ENCODE assay signal across 24 mouse cellular contexts in genomic region chr2:156480267-156480666, GRCm38 (mm10). TPM values are rescaled to one million over a fixed set of nuclear protein-coding genes. Genes with fewer than 3 reads are reported as not detected.
DNase-seq lines count a peak whose midpoint lies in the region; TF ChIP-seq lines count a peak whose summit lies in the region.
"Had no signal": no experiment of that assay in that cellular context is flagged by ENCODE, and none has a peak within 500 bp of the region (broad histone marks: within the 10 kb centered on the region; RNA-seq: fewer than 3 reads in every experiment).

No protein-coding gene starts in this region.

- TF ChIP-seq CTCF in layer of hippocampus, adult 2 months (conservative IDR thresholded peaks at IDR 0.05) = no peak

- peak; percentile 36 for DNase-seq in cerebellum, adult 11-12 months
- DNase-seq in cerebellum, adult 11 months = no peak
- peak; percentile 59 for DNase-seq in cerebellum, adult 9-11 months
- DNase-seq in cerebellum, adult 9-10 months = no peak
- no peak for DNase-seq in layer of hippocampus, adult 2 months (ENCODE audit: low spot score in 2 of 2)
- no peak for DNase-seq in layer of hippocampus, postnatal 25 days (ENCODE audit: extremely low spot score in 1 of 2, low spot score in 1 of 2)
- peak; percentile 37 to 54 for DNase-seq in cerebellum, postnatal 25 days
- DNase-seq in B cell, adult 2 months = no peak
- DNase-seq: adrenal gland, postnatal 10 days; adrenal gland, postnatal 36 days; gastrocnemius, postnatal 10 days; gastrocnemius, postnatal 36 days; heart, adult 2 months; heart, postnatal 14 days; heart, postnatal 4 days; kidney, adult 18-20 months had no signal

- peak overlapping the region; percentile 5; the same call in 1 of the 2 replicates for H3K4me3 ChIP-seq in layer of hippocampus, adult 2 months
- H3K4me3 ChIP-seq: embryonic facial prominence, embryonic 12.5 days; embryonic facial prominence, embryonic 15.5 days; forebrain, embryonic 12.5 days; heart, adult 2 months; heart, embryonic 10.5 days; heart, embryonic 13.5 days had no signal

- H3K27ac ChIP-seq in layer of hippocampus, adult 2 months = peak overlapping the region; percentile 54; the same call in 1 of the 2 replicates
- H3K27ac ChIP-seq: embryonic facial prominence, embryonic 12.5 days; embryonic facial prominence, embryonic 15.5 days; forebrain, embryonic 12.5 days; heart, adult 2 months; heart, embryonic 10.5 days; heart, embryonic 13.5 days; hindbrain, embryonic 14.5 days; hindbrain, postnatal 0 days had no signal

RNA-seq across cellular contexts. Expression of gene Epb41l1, which starts 59.6 kb away (rescaled TPM):
- 100 to 1,000 TPM; 340 to 347 TPM for total RNA-seq in layer of hippocampus, adult 2 months (2021)
- 100 to 1,000 TPM; 310 to 347 TPM for total RNA-seq in layer of hippocampus, postnatal 25 days (2021)
- total RNA-seq: granulocyte monocyte progenitor cell, adult 5-6 weeks had no signal

Comparison
In these comparisons a context has a peak if more than half of its experiments do, and no peak if none do; other contexts are left out.
1. DNase-seq: peak in cerebellum, adult 11-12 months (single experiment), cerebellum, adult 9-11 months (single experiment) and cerebellum, postnatal 25 days (2 of 2); none in cerebellum, adult 11 months (single experiment), cerebellum, adult 9-10 months (single experiment), layer of hippocampus, adult 2 months (0 of 2), layer of hippocampus, postnatal 25 days (0 of 2) and B cell, adult 2 months (0 of 2).